Mouse (Mus musculus) ovary, adult 10 weeks (tissue): Measurements from ENCODE around the gene Zfr. TPM values are rescaled to one million over a fixed set of nuclear protein-coding genes. Genes with fewer than 3 reads are reported as not detected.

Experiments used
- polyA plus RNA-seq: library from polyadenylated mRNA; stranded (reverse); fragments of 350-450 nt; fragmentation: Illumina TruSeq; extraction: RNeasy Lipid Tissue Mini Kit (QIAGEN cat#74804); gene quantifications from one replicate; pipeline ENCODE4 v1.2.3, GENCODE M21; 2014

Gene Zfr
- polyA plus RNA-seq: 306 TPM

GRCm38 (mm10) chr15:12117242-12118092 is at the start of gene Zfr:
Gene Zfr, plus strand, starts transcription at chr15:12117831.

DNA sequence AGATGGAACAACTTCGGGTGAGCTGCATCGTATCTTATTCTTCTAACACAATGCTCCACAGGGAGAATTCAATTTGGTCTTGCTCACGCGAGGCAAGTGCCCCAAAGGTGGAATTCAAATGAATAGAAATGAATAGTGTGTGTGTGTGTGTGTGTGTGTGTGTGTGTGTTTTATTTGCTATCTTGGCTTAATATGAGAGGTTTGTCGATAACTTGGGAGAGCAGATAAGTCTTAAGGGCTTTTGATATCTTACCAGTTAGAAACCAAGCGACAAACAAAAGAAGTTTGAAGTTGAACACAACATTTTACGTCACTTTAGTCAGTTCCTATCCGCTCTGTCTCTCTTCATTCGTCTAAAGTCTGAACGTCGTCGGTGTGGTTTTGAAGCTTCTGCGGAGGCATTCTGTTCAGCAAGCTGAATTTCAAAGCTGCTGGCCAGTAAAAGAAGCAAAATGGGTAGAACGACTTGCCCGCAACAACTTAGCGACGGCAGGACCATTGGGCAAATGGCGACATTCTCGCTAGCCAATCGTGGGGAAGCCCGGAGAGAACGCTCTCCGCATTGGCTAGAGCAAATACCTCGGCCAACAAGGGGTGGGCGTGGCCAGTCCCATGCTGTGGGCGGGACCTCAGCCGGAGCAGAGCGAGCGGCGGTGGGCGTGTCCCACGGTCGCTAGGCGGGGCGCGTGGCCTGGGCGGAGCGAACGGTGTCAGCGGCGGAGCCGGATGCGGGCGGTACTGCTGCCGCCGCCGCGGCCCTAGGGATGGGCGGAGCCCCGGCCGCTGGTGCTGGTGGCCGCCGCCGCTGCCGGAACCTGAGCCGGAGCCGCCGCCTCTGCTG is 86.9 kb downstream of the Zfr start, which contains the start of gene Mtmr12:
TSS of gene Mtmr12 (plus strand) at position 710 of the 841 bp plus-strand sequence.

Other genes with a start within 250 kb of the Zfr start
- gene Npr3, start 210.5 kb upstream of the Zfr start, polyA plus RNA-seq: 21.5 TPM
- 527 TPM for gene Sub1, start 120.8 kb upstream of the Zfr start, polyA plus RNA-seq
- 14.9 TPM for gene Mtmr12, start 87.2 kb downstream of the Zfr start, polyA plus RNA-seq
- gene Golph3, start 203.6 kb downstream of the Zfr start, polyA plus RNA-seq: 402 TPM
- gene 1810049J17Rik, start 204.1 kb downstream of the Zfr start, polyA plus RNA-seq: not detected